In genomic region chr11:69121741-69122335, GRCm38 (mm10) we compare ENCODE assay signal across 8 mouse cellular contexts. TPM values are rescaled to one million over a fixed set of nuclear protein-coding genes. Genes with fewer than 3 reads are reported as not detected.
A peak's percentile ranks its signal among the peaks of the same experiment; 100 is the strongest.
DNase-seq lines count a peak whose midpoint lies in the region; ATAC-seq and TF ChIP-seq lines count a peak whose summit lies in the region.

No protein-coding gene starts in this region.

- no peak for DNase-seq in kidney, adult 2 months
- DNase-seq in kidney, adult 11 months: no peak
- peak; percentile 81 for DNase-seq in ES-CJ7 (ENCODE audit: low read depth, low spot score)
- DNase-seq in embryo, embryonic 11 days: peak; percentile 75
- DNase-seq in adrenal gland, postnatal 4 days (ENCODE audit: low spot score in 2 of 2): no peak
- no peak for DNase-seq in natural killer cell, adult 2 months (ENCODE audit: low spot score in 2 of 2)

- peak overlapping the region; percentile 62 for H3K4me3 ChIP-seq in kidney, adult 2 months (ENCODE audit: insufficient read depth, low read depth, low read length)
- peak overlapping the region; percentile 79 for H3K4me3 ChIP-seq in intestine, embryonic 16.5 days (ENCODE audit: low read length)
- H3K4me3 ChIP-seq in neural tube, embryonic 12.5 days: peak overlapping the region; percentile 79

- no peaks in the 10 kb centered on the region for H3K36me3 ChIP-seq in kidney, adult 2 months (ENCODE audit: control insufficient read depth, insufficient read depth, low read length)
- H3K36me3 ChIP-seq in intestine, embryonic 16.5 days (ENCODE audit: control insufficient read depth, insufficient read depth, low read length): no peaks in the 10 kb centered on the region
- H3K36me3 ChIP-seq in neural tube, embryonic 12.5 days: no peaks in the 10 kb centered on the region

- TF ChIP-seq POLR2A in kidney, adult 2 months (IDR thresholded peaks at IDR 0.05; ENCODE audit: low read depth, low read length): no peak

- ATAC-seq in intestine, embryonic 16.5 days: no peak
- no peak for ATAC-seq in neural tube, embryonic 12.5 days (ENCODE audit: low FRiP score, low read depth)

- H3K4me1 ChIP-seq in kidney, adult 2 months (ENCODE audit: control insufficient read depth, insufficient read depth, low read length): peaks cover 8% of the 10 kb centered on the region; the same call in 1 of the 2 replicates
- H3K4me1 ChIP-seq in intestine, embryonic 16.5 days (ENCODE audit: control insufficient read depth, insufficient read depth, low read length): peaks cover 36% of the 10 kb centered on the region
- H3K4me1 ChIP-seq in neural tube, embryonic 12.5 days: peaks cover 46% of the 10 kb centered on the region

- H3K9ac ChIP-seq in intestine, embryonic 16.5 days (ENCODE audit: low read depth, low read length): peak overlapping the region; percentile 82
- H3K9ac ChIP-seq in neural tube, embryonic 12.5 days: peak overlapping the region; percentile 62

- H3K4me2 ChIP-seq in intestine, embryonic 16.5 days (ENCODE audit: low read depth, low read length): peak overlapping the region; percentile 69
- peak overlapping the region; percentile 97 for H3K4me2 ChIP-seq in neural tube, embryonic 12.5 days (replicated peaks)

- no peak for TF ChIP-seq CTCF in kidney, adult 2 months (conservative IDR thresholded peaks at IDR 0.05; ENCODE audit: insufficient read depth, insufficient read length, low read depth, low read length)

- no peaks in the 10 kb centered on the region for H3K9me3 ChIP-seq in intestine, embryonic 16.5 days (ENCODE audit: control insufficient read depth, low read length)
- no peaks in the 10 kb centered on the region for H3K9me3 ChIP-seq in neural tube, embryonic 12.5 days

- H3K27me3 ChIP-seq in kidney, adult 2 months (replicated peaks; ENCODE audit: control insufficient read depth, insufficient read depth, low read length): no peaks in the 10 kb centered on the region
- no peaks in the 10 kb centered on the region for H3K27me3 ChIP-seq in intestine, embryonic 16.5 days (replicated peaks; ENCODE audit: control insufficient read depth, insufficient read depth, low read length)
- H3K27me3 ChIP-seq in neural tube, embryonic 12.5 days (replicated peaks): peaks cover 17% of the 10 kb centered on the region; the same call in 1 of the 2 replicates

- 2% methylated on average over 32 of the region's 32 CpGs for WGBS in kidney, adult 2 months
- under 1% methylated on average over 32 of the region's 32 CpGs for WGBS in intestine, embryonic 16.5 days
- under 1% methylated on average over 32 of the region's 32 CpGs for WGBS in neural tube, embryonic 12.5 days

- H3K27ac ChIP-seq in kidney, adult 2 months (ENCODE audit: insufficient read depth, low read depth, low read length): no peak overlapping the region
- H3K27ac ChIP-seq in intestine, embryonic 16.5 days (ENCODE audit: low read length): peak overlapping the region; percentile 94
- peak overlapping the region; percentile 50; the same call in 1 of the 2 replicates for H3K27ac ChIP-seq in neural tube, embryonic 12.5 days

RNA-seq across cellular contexts. Expression of gene 9130213A22Rik, which starts 0.6 kb away (rescaled TPM):
- polyA plus RNA-seq in kidney, adult 2 months (2012; rRNA removed): 0.74 and 0.79 TPM in 2 replicates
- polyA plus RNA-seq in intestine, embryonic 16.5 days (2015; fragmentation: Nextera tagmentation; extraction: Ambion mirVana): 0.11 and 0.29 TPM in 2 replicates
- polyA plus RNA-seq in neural tube, embryonic 12.5 days (2016; fragmentation: Nextera tagmentation; extraction: Ambion mirVana): not detected in 2 replicates
- total RNA-seq in adrenal gland, postnatal 4 days (2021): 1 to 10 TPM; 1.3 to 1.4 TPM

RNA-seq across cellular contexts. Expression of gene Hes7, which starts 1.6 kb away (rescaled TPM):
- 0.18 and 0.19 TPM in 2 replicates for polyA plus RNA-seq in kidney, adult 2 months (2012; rRNA removed)
- polyA plus RNA-seq in intestine, embryonic 16.5 days (2015; fragmentation: Nextera tagmentation; extraction: Ambion mirVana): 0.29 and 0.33 TPM in 2 replicates
- 0.28 TPM in 2 replicates for polyA plus RNA-seq in neural tube, embryonic 12.5 days (2016; fragmentation: Nextera tagmentation; extraction: Ambion mirVana)
- total RNA-seq in adrenal gland, postnatal 4 days (2021): under 1 TPM; 0.51 to 0.59 TPM

RNA-seq across cellular contexts. Expression of gene Aloxe3, which starts 3.9 kb away (rescaled TPM):
- polyA plus RNA-seq in kidney, adult 2 months (2012; rRNA removed): 0.39 and 0.48 TPM in 2 replicates
- polyA plus RNA-seq in intestine, embryonic 16.5 days (2015; fragmentation: Nextera tagmentation; extraction: Ambion mirVana): 0.31 and 0.45 TPM in 2 replicates
- 0.65 TPM in 1 of 2 replicates, not detected in the other for polyA plus RNA-seq in neural tube, embryonic 12.5 days (2016; fragmentation: Nextera tagmentation; extraction: Ambion mirVana)
- under 1 TPM; 0.67 to 0.73 TPM for total RNA-seq in adrenal gland, postnatal 4 days (2021)

RNA-seq across cellular contexts. Expression of gene Per1, which starts 26.8 kb away (rescaled TPM):
- polyA plus RNA-seq in kidney, adult 2 months (2012; rRNA removed): 13.5 and 14.7 TPM in 2 replicates
- 13.6 and 13.7 TPM in 2 replicates for polyA plus RNA-seq in intestine, embryonic 16.5 days (2015; fragmentation: Nextera tagmentation; extraction: Ambion mirVana)
- 7.4 and 9.0 TPM in 2 replicates for polyA plus RNA-seq in neural tube, embryonic 12.5 days (2016; fragmentation: Nextera tagmentation; extraction: Ambion mirVana)
- 100 to 1,000 TPM in 1 of 2 experiments, 10 to 100 TPM in 1; 99.4 to 130 TPM for total RNA-seq in adrenal gland, postnatal 4 days (2021)

RNA-seq across cellular contexts. Expression of gene Vamp2, which starts 33.5 kb away (rescaled TPM):
- polyA plus RNA-seq in kidney, adult 2 months (2012; rRNA removed): 102 and 106 TPM in 2 replicates
- 65.8 TPM in 2 replicates for polyA plus RNA-seq in intestine, embryonic 16.5 days (2015; fragmentation: Nextera tagmentation; extraction: Ambion mirVana)
- polyA plus RNA-seq in neural tube, embryonic 12.5 days (2016; fragmentation: Nextera tagmentation; extraction: Ambion mirVana): 149 and 174 TPM in 2 replicates
- total RNA-seq in adrenal gland, postnatal 4 days (2021): 100 to 1,000 TPM; 208 to 226 TPM

Comparison
In these comparisons a context has a peak if more than half of its experiments do, and no peak if none do; other contexts are left out.
1. DNase-seq: peak in ES-CJ7 (single experiment) and embryo, embryonic 11 days (single experiment); none in kidney, adult 2 months (single experiment), kidney, adult 11 months (single experiment), adrenal gland, postnatal 4 days (0 of 2) and natural killer cell, adult 2 months (0 of 2).
2. Peak in every context shown above with its lines, with median percentiles within 50 percentile points of each other: H3K4me3 ChIP-seq.